Mouse (Mus musculus) heart, postnatal 0 days (tissue): ENCODE measurements at regions not wholly inside any gene's neighbourhood (a gene's known extent, or its start where the extent isn't known, plus 50 kb on each side); places are given as distances from the start of the nearest gene placed in this dataset.

ENCODE experiments used
- CTCF ChIP-seq: IDR thresholded peaks from 2 replicates; pipeline ENCODE4 v1.5.1; 2016; ENCODE audit warnings: antibody characterized with exemption, control low read depth, low read depth
- EP300 ChIP-seq: IDR thresholded peaks from 2 replicates; pipeline ENCODE4 v1.6.1; 2016; ENCODE audit warnings: antibody characterized with exemption, low read depth

- TF ChIP-seq CTCF: no peak
- no peak for TF ChIP-seq EP300
These were observed 250.3 kb downstream of the Hs3st3b1 start for GRCm38 (mm10) chr11:63671816-63672215.
